8 mouse cellular contexts compared by ENCODE assay signal in genomic region chr2:71786591-71787155, GRCm38 (mm10). TPM values are rescaled to one million over a fixed set of nuclear protein-coding genes. Genes with fewer than 3 reads are reported as not detected.
DNase-seq lines count a peak whose midpoint lies in the region; ATAC-seq lines count a peak whose summit lies in the region.

No protein-coding gene starts in this region.

- H3K36me3 ChIP-seq in hindbrain, embryonic 16.5 days (ENCODE audit: control insufficient read depth, insufficient read depth, low read length) = no peaks in the 10 kb centered on the region
- peaks cover 37% of the 10 kb centered on the region for H3K36me3 ChIP-seq in megakaryocyte, embryonic 14.5 days (replicated peaks; ENCODE audit: low read length)

- H3K27me3 ChIP-seq in hindbrain, embryonic 16.5 days (replicated peaks; ENCODE audit: control insufficient read depth, insufficient read depth, low read length) = no peaks in the 10 kb centered on the region
- H3K27me3 ChIP-seq in megakaryocyte, embryonic 14.5 days (replicated peaks) = no peaks in the 10 kb centered on the region

- H3K4me3 ChIP-seq in hindbrain, embryonic 16.5 days (ENCODE audit: low read length) = peak overlapping the region; percentile 81
- peak overlapping the region; percentile 99 for H3K4me3 ChIP-seq in megakaryocyte, embryonic 14.5 days (replicated peaks)

- H3K4me1 ChIP-seq in hindbrain, embryonic 16.5 days (ENCODE audit: control insufficient read depth, insufficient read depth, low read depth, low read length) = peaks cover 4% of the 10 kb centered on the region
- H3K4me1 ChIP-seq in megakaryocyte, embryonic 14.5 days = peaks cover 57% of the 10 kb centered on the region

- peak; percentile 32 for DNase-seq in layer of hippocampus, adult 11-12 months (ENCODE audit: low spot score)
- no peak for DNase-seq in layer of hippocampus, adult 9-10 months (ENCODE audit: low spot score)
- DNase-seq in cerebellum, postnatal 36 days = peak; percentile 51 to 63
- peak; percentile 11 for DNase-seq in gastrocnemius, adult 18-20 months (ENCODE audit: low spot score)
- peak; percentile 52 to 56 for DNase-seq in left cerebral cortex, postnatal 25 days (ENCODE audit: low spot score in 2 of 2)
- peak; percentile 51 to 53 for DNase-seq in right cerebral cortex, postnatal 10 days (ENCODE audit: low spot score in 2 of 2)

- intact Hi-C loops in left cerebral cortex, postnatal 25 days (cut with DNase I) = loop anchor here (5.0 kb wide), 1 partner anchor 129 kb away; no protein-coding TSS in a partner anchor

- peak overlapping the region; percentile 97 for H3K4me2 ChIP-seq in hindbrain, embryonic 16.5 days (ENCODE audit: low read length)

- H3K9me3 ChIP-seq in hindbrain, embryonic 16.5 days (ENCODE audit: control insufficient read depth, low read length) = no peaks in the 10 kb centered on the region
- no peaks in the 10 kb centered on the region; the same call in 1 of the 2 replicates for H3K9me3 ChIP-seq in megakaryocyte, embryonic 14.5 days

- H3K9ac ChIP-seq in hindbrain, embryonic 16.5 days (ENCODE audit: low read depth, low read length) = peak overlapping the region; percentile 82

- peak; percentile 90 for ATAC-seq in hindbrain, embryonic 16.5 days

- WGBS in hindbrain, embryonic 16.5 days = 2% methylated on average over 24 of the region's 61 CpGs

- H3K27ac ChIP-seq in hindbrain, embryonic 16.5 days (ENCODE audit: low read depth, low read length) = peak overlapping the region; percentile 73

RNA-seq across cellular contexts. Expression of gene Itga6, which starts 41.3 kb away (rescaled TPM):
- 10 to 100 TPM; 14.2 to 18.3 TPM for total RNA-seq in gastrocnemius, adult 18-20 months (2021)
- polyA plus RNA-seq in hindbrain, embryonic 16.5 days (2015; fragmentation: Nextera tagmentation; extraction: Ambion mirVana) = 21.1 and 25.5 TPM in 2 replicates
- total RNA-seq in left cerebral cortex, postnatal 25 days (2021) = 10 to 100 TPM; 25.5 to 27.6 TPM
- polyA plus RNA-seq in megakaryocyte, embryonic 14.5 days (2012; ENCODE audit: insufficient read depth, low replicate concordance) = 75.0 and 110 TPM in 2 replicates
